Mouse (Mus musculus) kidney, embryonic 14.5 days (tissue): ENCODE measurements at regions not wholly inside any gene's neighbourhood (a gene's known extent, or its start where the extent isn't known, plus 50 kb on each side); places are given as distances from the start of the nearest gene placed in this dataset.

Source experiments
- ATAC-seq: fragments of 200-750 bp; cut with Nextera tagmentation; 2 replicates; pipeline ENCODE4 v1.8.0; 2017; ENCODE audit warnings: moderate number of reproducible peaks, mild to moderate bottlenecking, moderate TSS enrichment, moderate library complexity; ENCODE audit not compliant: low FRiP score, low TSS enrichment
- H3K27ac ChIP-seq: fragments of 300-500 bp; sonication (generic); 2 replicates; pipeline ENCODE4 v1.5.1; 2014; ENCODE audit warnings: low read depth, mild to moderate bottlenecking, low read length, moderate library complexity, mixed read lengths
- H3K27me3 ChIP-seq: fragments of 300-500 bp; sonication (generic); 2 replicates; pipeline ENCODE4 v1.6.1; 2014; ENCODE audit warnings: mild to moderate bottlenecking, low read length; ENCODE audit not compliant: control insufficient read depth, insufficient read depth
- H3K36me3 ChIP-seq: fragments of 300-500 bp; sonication (generic); 2 replicates; pipeline ENCODE4 v1.6.1; 2014; ENCODE audit warnings: low read length, mixed read lengths; ENCODE audit not compliant: control insufficient read depth, insufficient read depth
- H3K4me1 ChIP-seq: fragments of 300-500 bp; sonication (generic); 2 replicates; pipeline ENCODE4 v1.6.1; 2014; ENCODE audit warnings: low read length, mixed read lengths; ENCODE audit not compliant: control insufficient read depth, insufficient read depth
- H3K4me2 ChIP-seq: fragments of 300-500 bp; sonication (generic); replicated peaks from 2 replicates; pipeline ENCODE4 v1.6.1; 2014; ENCODE audit warnings: low read depth, mild to moderate bottlenecking, low read length
- H3K4me3 ChIP-seq: fragments of 300-500 bp; sonication (generic); 2 replicates; pipeline ENCODE4 v1.5.1; 2014; ENCODE audit warnings: mild to moderate bottlenecking, low read length
- H3K9ac ChIP-seq: fragments of 300-500 bp; sonication (generic); 2 replicates; pipeline ENCODE4 v1.6.1; 2014; ENCODE audit warnings: low read depth, mild to moderate bottlenecking, low read length, moderate library complexity
- H3K9me3 ChIP-seq: fragments of 300-500 bp; sonication (generic); 2 replicates; pipeline ENCODE4 v1.6.1; 2016; ENCODE audit warnings: low read length; ENCODE audit not compliant: control insufficient read depth
- WGBS: fragments of 180-500 bp; shearing (Covaris S2); extraction: QIAGEN DNeasy Blood & Tissue Kit; methylation state at CpG from one replicate; pipeline ENCODE4 v1.1.7; 2014; 5-methylcytosine and 5-hydroxymethylcytosine counted together

DNA sequence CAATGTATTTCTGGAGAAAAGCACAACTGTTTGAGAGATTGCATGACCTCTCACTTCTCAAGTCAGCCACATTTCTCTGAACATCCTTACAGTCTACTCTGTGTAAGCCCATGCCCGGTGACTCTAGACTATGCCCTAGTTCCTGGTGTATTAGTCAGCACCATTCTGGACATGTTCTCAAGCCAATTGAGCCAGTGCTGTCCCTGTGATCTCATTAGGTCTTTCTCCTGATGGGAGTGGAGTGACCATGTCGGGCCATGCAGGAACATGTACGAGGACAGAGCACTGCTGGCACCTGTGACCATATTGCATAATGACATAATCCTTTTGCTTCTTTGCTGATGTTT lies 75.0 kb downstream of the Dyrk2 start:
- Histone ChIP-seq H3K9ac (no peak overlapping the region), H3K36me3 (no peaks in the 10 kb centered on the region), H3K4me1 (no peaks in the 10 kb centered on the region), H3K9me3 (no peaks in the 10 kb centered on the region), H3K4me3 (no peak overlapping the region), H3K27ac (no peak overlapping the region), H3K27me3 (no peaks in the 10 kb centered on the region), H3K4me2 (no peak overlapping the region)
- ATAC-seq: no peak
- WGBS: 86% methylated on average over 3 of the region's 3 CpGs

DNA sequence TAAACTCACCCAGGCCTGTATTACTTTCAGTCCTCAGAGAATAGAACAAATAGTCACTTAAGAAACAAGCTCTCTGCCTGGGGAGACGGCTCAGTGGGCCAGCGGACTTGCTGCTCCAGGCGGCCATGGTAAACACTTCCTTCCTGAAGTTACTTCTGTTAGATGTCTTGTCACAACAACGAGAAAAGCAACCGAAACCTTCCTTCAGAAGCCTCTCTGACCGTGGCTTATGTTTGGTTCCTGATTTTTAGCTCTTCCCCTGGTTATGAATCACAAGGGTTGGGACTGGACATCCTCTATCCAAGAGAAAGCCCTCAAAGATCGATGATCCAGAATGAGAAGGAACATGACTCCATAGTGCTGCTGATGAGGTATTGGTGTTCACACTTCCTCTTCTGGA lies 73.5 kb downstream of the Dyrk2 start:
- ATAC-seq: no peak
- no peak overlapping the region for H3K4me3 ChIP-seq
- no peak overlapping the region for H3K27ac ChIP-seq
- H3K36me3 ChIP-seq: no peaks in the 10 kb centered on the region
- H3K4me2 ChIP-seq: no peak overlapping the region
- 83% methylated on average over 7 of the region's 7 CpGs for WGBS
- H3K9ac ChIP-seq: no peak overlapping the region
- no peaks in the 10 kb centered on the region for H3K4me1 ChIP-seq
- H3K9me3 ChIP-seq: no peaks in the 10 kb centered on the region
- no peaks in the 10 kb centered on the region for H3K27me3 ChIP-seq

DNA sequence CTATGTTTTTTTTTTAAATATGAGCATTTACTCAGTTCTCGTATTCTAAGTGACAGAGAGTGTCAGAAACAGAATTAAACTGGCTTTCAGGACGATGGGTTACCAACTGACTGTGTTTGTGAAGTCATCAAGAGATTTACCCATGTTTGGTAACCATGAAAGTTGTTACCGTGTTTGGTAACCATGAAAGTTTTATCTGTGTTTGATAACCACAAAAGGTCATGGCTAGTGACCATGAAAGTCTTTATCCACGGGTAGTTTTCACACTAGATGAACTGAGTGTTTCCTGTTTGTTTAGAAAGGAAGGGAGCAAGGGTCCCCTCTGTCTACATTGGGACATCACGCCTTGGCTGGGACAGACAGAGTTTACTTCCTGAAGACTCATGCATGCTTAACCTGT lies 72.8 kb downstream of the Dyrk2 start:
- Histone ChIP-seq H3K4me3 (no peak overlapping the region), H3K27ac (no peak overlapping the region), H3K4me1 (no peaks in the 10 kb centered on the region), H3K36me3 (no peaks in the 10 kb centered on the region), H3K27me3 (no peaks in the 10 kb centered on the region), H3K4me2 (no peak overlapping the region), H3K9ac (no peak overlapping the region), H3K9me3 (no peaks in the 10 kb centered on the region)
- WGBS: 71% methylated on average over 5 of the region's 5 CpGs
- no peak for ATAC-seq

DNA sequence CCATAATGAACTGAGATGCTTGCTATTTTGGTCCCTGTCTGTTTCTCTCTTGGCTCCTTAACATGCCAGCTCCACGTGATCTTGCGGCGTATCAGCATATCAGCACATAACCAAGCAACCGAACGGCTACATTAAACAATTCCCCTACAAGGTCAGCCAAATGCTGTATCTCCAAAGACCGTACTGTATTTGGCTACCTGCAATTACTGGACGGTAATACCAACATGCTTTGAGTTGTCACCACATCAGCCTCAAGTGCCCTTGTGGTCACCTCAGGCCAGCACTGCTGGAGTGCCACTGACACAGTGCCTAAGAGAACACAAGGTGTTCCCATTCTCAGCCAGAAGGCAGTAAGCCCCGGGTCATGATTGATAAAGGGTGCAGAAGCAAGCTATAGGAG lies 70.2 kb downstream of the Dyrk2 start:
- no peak overlapping the region for H3K4me3 ChIP-seq
- no peak overlapping the region for H3K9ac ChIP-seq
- no peaks in the 10 kb centered on the region for H3K36me3 ChIP-seq
- H3K27me3 ChIP-seq: no peaks in the 10 kb centered on the region
- ATAC-seq: no peak
- H3K9me3 ChIP-seq: no peaks in the 10 kb centered on the region
- no peak overlapping the region for H3K27ac ChIP-seq
- 92% methylated on average over 8 of the region's 8 CpGs for WGBS
- H3K4me1 ChIP-seq: 0 out of 2 replicates have a peak, but pooled peaks cover 3% of the 10 kb centered on the region
- H3K4me2 ChIP-seq: no peak overlapping the region

DNA sequence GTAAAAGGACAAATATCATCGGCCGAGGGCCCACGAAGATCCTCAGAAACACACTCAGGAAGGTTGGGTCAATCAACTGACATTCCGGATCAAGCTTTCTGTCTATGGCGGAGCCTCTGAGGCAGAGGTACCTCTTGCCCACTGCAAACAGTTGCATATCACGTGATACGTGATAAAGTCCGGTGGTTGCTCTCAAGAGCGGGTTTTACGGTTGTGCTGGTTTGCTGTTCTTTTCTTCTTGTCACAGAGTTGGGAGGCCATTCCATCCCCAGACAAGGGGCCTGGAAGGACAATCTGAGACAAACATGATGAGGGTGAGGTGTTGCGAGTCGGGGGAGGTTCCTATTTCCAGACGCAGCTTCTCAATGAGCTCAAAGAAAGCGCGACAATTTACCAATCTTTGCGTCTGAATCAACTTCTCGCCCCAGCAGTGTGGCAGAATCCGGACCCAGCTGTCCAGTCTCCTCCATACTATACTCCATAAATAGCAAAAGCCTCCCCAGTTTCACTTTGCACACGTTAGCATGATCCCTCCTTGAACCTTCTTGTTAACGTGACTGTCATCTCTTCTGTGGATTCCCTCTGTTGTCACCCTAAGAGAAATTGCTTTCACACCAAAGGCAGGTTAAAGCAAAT lies 66.0 kb downstream of the Dyrk2 start:
- Histone ChIP-seq H3K4me1 (0 out of 2 replicates have a peak, but pooled peaks cover 3% of the 10 kb centered on the region), H3K4me3 (no peak overlapping the region), H3K27me3 (no peaks in the 10 kb centered on the region), H3K27ac (no peak overlapping the region), H3K36me3 (no peaks in the 10 kb centered on the region), H3K4me2 (no peak overlapping the region), H3K9ac (no peak overlapping the region), H3K9me3 (no peaks in the 10 kb centered on the region)
- ATAC-seq: no peak
- 84% methylated on average over 20 of the region's 20 CpGs for WGBS

DNA sequence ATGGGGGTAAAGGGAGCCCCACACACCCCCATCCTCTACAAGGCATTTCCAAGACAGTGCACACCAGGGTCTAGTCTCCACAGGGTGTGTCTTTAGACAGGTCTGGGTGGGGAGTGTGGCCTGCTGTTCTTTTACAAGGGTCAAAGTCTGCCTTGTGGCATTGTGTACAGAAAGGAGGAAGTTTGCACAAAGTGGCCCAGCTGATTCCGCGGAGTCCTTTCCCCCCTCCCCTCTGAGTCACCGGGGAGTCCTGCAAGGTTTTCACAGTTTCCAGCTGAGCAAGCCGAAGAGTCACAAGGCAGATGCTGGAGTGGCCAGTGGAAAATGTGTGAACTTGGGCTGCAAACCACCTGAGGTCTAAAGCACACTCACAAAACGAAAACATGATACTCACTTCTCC lies 65.4 kb downstream of the Dyrk2 start:
- no peaks in the 10 kb centered on the region for H3K27me3 ChIP-seq
- 0 out of 2 replicates have a peak, but pooled peaks cover 3% of the 10 kb centered on the region for H3K4me1 ChIP-seq
- WGBS: 44% methylated on average over 5 of the region's 5 CpGs
- H3K36me3 ChIP-seq: no peaks in the 10 kb centered on the region
- H3K27ac ChIP-seq: no peak overlapping the region
- H3K4me3 ChIP-seq: no peak overlapping the region
- ATAC-seq: peak; percentile 55
- H3K4me2 ChIP-seq: no peak overlapping the region
- H3K9me3 ChIP-seq: no peaks in the 10 kb centered on the region
- H3K9ac ChIP-seq: no peak overlapping the region
